Mouse (Mus musculus) adrenal gland, postnatal 14 days (tissue): ENCODE measurements around the gene 2300002M23Rik. TPM values are rescaled to one million over a fixed set of nuclear protein-coding genes. Genes with fewer than 3 reads are reported as not detected.

Source experiments
- DNase-seq: peaks from one replicate; pipeline ENCODE4 v3.0.0; 2021; ENCODE audit warnings: mixed read lengths
- long read RNA-seq, 2 experiments: library from polyadenylated mRNA; stranded (forward); transcript quantifications; one replicate each; pipeline ENCODE4 v2.0.0; 2021
- total RNA-seq: library from RNA; stranded (reverse); gene quantifications from 2 replicates; pipeline ENCODE4 v1.2.3, GENCODE M21; 2021

The 2300002M23Rik gene
- total RNA-seq, result not detected in 2 replicates
- long read RNA-seq, experiment 1, result 0 reads
- long read RNA-seq, experiment 2, result 0 reads

DNA sequence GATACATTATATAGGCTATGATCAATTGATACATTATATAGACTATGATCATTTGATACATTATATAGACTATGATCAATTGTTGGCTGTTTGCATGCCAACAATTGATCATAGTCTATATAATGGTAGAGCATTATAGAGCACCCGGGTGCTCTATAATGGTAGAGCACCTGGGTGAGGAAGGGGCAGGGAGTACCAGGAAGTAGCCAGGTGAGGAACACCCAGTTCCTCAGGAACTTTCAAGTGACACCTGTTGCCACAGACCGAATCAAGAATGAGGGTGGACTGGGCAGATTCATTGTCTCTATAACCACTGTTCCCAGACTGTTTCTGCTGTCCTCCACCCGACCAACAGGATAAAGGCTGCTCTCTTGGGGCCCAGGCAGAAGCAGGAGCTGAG lies at the start of gene 2300002M23Rik:
Gene 2300002M23Rik, plus strand, starts transcription at position 301 of the 400 bp plus-strand sequence.
- no peak for DNase-seq

DNA sequence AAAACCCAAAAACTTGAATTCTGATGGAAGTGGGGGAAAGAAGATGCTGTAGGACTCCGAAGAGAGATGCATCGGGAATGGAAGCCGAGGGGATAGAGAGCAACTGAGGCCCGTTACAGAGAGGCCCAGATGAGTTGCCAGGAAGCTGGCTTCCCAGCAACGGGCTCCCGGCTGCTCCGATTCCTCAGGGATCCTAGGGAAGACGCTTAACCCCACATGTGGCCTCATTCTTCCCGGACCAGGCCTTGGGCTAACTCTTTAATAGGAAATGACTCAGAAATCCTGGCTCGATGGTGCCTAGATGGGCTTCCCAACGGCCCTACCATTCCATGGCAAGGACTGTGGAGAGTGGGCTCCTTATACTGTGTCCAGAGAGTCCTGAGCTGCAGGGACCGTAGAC lies 49.7 kb upstream of the 2300002M23Rik start:
- DNase-seq, result peak; percentile 33

DNA sequence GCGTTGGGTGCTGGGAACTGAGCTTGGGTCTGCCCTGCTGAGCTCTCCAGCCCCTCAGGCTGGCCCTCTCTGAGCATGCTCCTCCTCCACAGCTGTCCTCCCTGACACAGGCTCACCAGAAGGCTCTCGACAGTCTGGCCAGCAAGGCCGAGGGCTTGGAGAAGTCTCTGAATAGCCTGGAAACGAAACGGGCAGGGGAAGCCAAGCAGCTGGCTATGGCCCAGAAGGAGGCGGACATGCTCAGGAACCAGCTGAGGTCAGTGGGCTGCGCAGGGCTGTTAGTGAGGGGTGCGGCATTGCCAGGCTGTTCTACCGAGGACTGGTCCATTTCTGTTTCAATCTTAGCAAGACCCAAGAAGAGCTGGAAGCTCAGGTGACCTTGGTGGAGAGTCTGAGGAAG lies 42.9 kb upstream of the 2300002M23Rik start:
- DNase-seq, result no peak

DNA sequence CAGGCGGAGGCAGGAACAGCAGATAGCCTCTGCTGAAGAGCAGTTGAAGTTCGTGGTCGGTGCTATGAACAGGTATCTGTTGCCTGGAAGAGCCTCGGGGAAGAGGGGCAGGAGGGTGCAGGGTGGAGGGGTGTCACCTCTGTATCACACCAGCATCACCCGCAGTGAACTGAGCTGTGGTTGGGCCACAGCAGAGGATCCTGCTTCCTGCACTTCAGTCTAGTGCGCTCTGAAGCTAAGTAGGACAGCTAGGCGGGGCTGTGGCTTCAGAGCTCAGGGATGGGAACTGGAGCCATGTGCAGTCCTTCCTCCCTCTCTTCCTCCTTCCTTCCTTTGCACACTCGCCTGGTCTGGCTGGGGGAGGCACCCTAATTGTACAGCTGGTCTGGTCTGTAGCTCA lies 40.6 kb upstream of the 2300002M23Rik start:
- DNase-seq, result no peak

DNA sequence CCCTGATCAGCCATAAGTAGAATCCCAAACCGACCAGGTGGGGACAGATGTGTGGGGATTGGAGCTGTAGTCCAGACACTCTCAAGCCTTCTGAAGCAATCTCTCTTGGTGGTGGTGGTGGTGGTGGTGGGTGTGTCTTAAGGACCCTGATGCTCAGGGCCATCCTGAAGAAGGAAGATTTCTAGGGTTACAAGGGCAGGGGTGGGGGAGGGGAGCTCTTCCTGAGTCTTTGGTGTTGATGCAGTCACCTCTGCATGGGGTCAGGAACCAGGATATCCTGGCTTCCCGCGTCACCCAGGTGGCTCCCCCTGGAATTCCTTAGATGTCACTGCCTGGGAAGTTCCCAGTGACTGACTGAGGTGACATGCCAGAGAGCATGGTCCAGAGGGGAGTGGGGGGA lies 34.9 kb upstream of the 2300002M23Rik start:
- no peak for DNase-seq

DNA sequence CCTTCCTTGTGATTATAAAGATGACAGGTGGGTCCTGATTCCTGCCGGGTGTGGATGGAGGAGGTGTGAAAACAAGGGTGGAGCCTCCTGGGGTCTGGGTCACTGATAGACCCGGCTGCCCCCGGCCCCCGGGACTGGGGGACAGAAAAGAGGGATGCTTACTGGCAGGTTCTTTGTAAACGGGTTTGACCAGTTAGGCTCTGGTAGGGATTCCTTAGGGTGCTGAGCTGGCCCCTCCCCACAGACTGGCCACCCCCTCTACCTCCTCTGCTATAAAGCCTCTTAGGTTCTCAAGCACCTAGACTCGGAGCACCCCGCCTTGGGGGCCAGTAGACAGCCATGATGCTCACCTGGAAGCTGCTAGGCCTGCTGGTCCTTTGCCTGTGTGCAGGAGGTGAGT lies 34.3 kb upstream of the 2300002M23Rik start, which contains the start of gene Psors1c2:
Gene Psors1c2, plus strand, starts transcription at position 301 of the 400 bp plus-strand sequence.
- DNase-seq, result no peak

DNA sequence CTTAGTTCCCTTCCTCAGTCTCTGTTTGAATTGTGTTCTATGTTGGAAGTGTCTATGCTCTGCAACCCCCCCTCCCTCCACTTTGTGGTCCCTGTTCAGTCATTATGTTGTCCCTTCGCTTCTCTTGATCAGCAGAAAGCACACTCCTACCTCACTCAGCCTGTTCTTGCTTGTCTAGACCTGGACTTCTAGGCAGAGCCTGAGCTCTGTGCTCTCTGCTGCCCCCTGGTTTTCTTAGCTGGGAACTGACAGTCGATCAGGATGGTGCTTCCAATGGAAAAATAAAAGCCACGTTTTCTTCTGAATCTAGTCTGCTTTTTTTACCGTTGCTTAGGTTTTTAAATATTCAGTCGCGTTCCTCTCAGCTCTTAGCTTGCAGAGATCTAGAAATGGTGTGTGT lies 32.9 kb upstream of the 2300002M23Rik start:
- DNase-seq, result peak; percentile 84

DNA sequence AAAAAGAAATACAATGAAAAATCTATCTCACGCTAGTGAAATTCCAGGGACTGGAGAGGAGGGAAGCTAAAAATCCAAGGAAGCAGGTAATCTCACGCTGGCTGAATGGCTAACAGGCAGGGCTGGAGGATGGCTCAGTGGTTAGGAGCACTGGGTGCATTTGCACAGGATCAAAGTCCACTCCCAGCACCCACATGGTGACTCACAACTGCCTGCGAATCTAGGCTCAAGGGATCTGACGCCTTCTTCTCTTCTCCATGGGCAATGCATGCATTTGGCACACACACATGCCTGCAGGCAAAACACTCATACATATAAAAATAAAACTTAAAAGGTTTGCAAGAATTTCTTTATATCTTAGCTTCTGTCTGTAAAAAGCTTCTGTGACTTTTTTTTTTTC lies 29.8 kb upstream of the 2300002M23Rik start:
- DNase-seq, result no peak

DNA sequence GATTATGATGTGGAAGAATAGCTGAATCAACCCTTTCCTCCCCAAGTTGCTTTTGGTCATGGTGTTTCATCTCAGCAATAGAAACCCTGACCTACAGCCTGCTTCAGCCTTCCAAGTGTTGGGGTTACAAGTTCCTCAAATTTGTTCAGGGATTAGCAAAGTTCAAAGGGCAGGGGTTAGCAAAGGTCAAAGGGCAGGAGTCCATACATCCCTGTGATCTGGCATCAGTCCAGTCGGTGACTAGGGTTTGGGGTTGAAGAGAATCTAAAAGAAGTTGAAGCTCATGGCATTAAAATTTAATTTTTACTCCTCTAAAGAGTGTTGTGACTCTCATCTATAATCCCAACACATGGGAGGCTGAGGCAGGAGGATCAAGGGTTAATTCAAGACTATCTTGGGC lies 28.8 kb upstream of the 2300002M23Rik start:
- no peak for DNase-seq

DNA sequence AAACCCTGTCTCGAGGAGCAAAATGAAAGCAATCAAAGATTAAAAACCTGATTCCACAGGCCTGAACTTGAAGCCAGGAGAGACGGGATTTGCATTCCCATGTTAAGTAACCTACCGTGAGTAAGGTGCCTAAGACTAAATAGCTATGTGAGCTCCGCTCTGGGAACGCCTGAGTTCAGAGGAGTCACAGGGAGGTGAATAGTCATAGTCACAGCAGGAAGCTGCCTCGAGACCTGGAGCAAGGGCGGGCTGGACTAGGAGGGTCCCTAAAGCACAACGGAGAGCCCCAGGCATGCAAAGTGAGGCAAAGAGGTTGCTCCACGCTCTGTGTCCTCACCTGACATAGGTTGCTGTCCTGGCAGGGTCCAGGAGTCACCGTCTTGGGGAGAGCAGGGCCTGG lies 27.7 kb upstream of the 2300002M23Rik start:
- DNase-seq, result no peak

DNA sequence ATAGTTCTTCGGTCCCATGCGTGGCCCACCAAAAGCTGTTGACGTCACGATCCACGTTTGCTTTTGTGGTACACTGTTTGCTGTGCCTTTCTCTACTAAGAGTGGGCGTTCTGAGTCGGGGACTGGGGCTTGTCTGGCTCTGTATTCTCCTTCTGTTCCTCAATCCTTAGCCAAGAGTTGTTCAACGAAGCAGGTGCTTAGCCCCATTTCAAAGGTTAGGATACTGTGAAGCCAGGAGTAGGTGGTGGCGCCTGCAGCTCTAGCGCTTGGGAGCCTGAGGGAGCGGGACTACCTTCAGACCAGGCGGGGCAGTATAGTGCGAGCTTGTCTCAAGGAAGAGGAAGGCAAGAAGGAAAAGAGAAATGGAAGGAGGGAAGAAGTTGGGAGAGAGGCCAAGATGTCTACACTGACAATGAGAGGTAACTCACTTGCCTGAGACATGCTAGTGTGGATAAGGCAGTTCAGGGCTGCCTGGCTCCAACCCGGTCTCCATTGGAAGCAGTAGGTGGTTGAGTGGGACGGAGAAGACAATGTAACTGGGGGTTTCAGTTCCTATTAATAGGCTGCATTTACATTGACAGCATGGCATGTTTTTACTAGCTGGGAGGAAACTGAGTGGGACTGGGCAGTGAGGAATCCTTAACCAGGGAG lies 24.4 kb upstream of the 2300002M23Rik start:
- DNase-seq, result no peak

DNA sequence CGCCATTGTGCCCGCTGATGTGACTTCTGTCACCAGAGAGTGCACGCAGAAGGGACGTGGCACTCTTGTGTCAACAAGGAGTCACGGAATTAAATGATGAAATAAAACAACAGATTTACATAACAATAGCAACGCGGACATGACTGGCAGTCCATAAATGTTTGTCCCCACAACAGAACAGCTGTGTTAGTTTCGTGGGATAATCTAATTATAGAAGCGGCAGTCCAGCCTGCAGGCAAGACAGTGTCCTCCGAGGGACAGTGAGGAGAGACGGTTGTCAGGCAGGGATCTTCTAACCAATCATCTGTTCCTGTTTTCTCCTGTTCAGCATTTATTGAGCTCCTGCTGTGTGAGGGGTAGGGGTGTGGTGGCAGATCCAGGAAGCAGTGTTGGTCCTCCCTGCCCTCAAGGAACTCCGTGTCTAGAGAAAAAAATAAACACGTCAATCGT lies 23.8 kb upstream of the 2300002M23Rik start:
- DNase-seq, result no peak

DNA sequence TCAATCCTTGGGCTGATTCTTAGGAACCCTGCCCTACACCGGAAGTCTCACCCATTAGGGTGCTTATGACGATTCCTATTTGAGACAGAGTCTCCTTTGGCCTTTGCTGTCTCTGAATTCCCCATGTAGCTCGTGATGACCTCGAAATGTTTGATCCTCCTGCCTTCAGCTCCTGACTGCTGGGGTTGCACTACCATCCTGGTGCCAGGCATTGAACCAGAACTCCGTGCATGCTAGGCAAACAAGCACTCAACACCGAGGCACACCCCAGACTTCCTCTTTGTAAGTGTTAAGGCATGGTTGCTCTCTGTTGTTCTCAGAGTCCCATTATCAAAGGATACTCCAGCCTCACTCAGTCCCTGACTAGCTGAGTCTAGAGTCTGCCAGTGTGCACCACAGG lies 23.2 kb upstream of the 2300002M23Rik start:
- no peak for DNase-seq

DNA sequence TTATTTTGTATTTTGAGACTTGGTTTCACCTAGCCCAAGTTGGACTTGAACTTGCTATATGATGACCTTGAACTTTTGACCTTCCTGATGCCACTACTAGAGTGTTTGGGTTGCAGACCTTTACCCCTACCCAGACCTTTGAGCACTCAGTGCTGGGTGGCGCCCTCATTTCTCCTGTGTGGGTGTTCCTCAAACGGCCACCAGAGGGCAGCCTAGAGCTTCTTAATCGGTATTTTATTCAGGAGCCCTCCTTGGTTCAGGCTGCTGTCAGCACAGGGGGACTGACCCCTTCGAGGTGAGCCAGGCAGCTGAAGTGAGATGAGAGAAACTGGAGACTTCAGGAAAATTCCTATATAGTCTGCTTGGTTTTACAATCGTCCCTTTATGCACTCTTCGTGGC lies 22.6 kb upstream of the 2300002M23Rik start:
- DNase-seq, result peak; percentile 75

DNA sequence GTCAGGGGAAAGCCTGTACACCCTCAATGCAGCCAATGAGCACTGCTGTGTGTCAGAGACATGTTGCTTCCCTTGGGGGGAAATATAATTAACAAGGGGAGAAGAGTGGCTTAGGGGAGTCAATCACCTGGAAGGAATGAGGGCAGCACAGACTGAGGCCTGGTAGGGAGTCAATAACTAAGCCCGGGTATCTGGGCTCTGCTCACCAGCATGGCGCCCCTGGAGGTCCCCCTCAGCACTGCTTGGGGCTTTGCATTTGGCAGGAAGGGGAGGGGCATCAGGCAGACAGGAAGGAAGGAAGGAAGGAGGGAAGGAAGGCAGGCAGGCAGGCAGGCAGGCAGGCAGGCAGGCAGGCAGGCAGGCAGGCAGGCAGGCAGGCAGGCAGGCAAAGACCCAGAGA lies 19.8 kb upstream of the 2300002M23Rik start:
- no peak for DNase-seq

DNA sequence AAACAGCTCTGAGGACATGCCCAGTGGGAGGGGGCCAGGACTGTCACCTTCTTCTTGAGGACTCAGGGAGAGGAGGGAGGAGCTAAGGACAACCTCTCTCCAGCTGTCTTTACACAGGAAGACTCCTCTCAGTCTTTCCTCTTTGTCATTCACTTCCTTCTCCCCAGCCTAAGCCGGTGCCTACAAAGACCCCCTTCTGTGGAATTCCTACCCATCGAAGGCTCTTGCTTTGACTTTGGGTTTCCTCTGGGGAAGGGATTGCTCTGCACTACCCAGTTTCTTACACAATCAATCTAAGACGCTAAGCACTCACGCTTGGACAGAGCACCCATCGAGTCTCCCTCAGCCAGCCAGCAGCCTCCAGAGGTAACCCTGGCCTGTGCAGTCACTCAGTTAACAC lies 18.6 kb upstream of the 2300002M23Rik start:
- DNase-seq, result no peak

DNA sequence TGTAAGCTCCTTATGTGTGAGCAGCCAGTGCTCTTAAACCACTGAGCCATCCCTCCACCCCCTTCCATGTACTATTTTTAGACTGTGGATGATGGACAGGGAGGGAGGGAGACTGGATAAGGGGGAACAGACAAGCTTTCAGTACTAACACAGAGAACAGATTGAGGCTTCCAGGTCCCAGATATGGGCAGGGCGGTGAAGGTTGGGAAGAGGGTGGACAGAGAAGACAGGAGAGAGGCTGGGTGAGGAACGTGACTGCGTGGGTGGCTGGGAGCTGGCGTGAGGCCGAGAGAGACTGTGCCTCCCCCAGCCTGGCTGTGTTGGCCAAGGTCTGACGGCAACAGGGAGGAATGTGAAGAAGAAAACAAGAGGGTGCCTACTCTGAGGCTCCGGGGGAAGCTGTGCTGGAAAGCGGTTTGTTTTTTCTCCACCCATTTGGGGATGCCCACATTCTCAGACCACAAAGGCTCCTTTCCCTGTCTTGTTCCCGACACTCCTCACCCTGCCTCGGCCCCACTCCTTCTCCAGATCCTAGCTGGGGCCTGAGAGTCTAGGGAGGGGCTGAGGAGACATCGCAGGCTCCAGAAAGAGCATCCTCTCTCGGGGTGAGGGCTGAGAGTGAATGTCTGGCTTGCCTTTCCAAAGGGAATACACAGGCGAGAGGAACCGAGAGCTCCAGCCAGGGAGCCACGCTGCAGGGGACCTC lies 17.7 kb upstream of the 2300002M23Rik start:
- peak; percentile 91 for DNase-seq

DNA sequence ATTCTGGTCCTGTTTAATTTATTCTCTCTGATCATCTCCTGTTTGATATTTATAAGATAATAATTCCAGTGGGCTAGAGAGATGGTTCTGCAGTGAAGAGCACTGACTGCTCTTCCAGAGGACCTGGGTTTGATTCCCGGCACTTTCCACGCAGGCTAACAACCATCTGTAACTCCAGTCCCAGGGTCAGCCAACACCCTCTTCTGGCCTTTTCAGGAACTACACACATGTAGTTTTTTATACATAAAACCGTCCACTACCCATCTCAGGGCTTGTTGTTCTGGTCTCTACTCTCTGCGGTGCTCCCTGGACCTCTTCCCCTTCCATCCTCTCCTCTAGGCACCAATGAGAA lies 17.1 kb upstream of the 2300002M23Rik start:
- no peak for DNase-seq

DNA sequence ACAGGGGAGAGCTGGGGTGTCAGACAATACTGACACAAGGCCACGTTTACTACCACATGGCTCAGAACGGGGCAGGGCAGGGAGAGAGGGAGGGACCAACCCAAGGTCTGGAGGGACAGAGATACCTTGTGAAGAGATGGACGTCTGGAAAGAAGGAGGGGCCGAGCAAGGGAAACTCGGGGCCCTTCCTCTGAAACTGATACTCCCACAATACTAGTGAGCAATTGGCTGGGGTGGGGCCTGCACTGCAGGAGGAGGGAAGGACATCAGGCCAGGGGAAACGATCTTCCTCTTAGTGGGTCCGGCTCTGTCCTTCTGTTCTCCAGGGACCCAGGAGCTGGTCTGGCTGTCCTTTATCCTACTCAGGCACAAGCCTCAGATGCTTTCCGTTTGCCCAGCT lies 16.4 kb upstream of the 2300002M23Rik start:
- peak; percentile 56 for DNase-seq

DNA sequence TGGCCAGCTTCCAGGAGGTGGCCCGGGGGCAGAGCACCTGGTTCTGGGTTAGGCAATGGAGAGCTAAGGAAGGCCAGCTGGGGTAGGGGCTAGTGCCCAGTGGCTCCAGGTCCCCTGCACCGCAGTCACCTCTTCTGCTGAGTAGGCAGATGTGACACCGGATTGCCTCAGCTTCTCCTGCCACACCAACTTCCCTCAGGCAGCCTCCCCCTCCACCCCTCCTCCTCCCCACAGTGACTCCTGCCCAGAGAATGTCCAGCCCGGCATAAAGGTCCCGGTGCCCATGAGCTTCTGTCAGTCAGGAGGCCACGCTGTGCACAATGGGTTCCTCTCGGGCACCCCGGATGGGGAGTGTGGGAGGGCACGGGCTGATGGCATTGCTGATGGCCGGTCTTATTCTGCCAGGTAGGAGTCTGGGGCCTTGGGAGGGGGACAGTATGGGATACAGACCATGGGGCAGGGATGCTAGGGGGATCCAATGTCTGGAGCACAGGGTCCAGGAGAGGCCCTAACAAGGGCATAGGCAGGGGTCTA lies 15.3 kb upstream of the 2300002M23Rik start, which contains the start of gene Cdsn:
Gene Cdsn, plus strand, starts transcription at position 248 of the 534 bp plus-strand sequence.
- peak; percentile 74 for DNase-seq

DNA sequence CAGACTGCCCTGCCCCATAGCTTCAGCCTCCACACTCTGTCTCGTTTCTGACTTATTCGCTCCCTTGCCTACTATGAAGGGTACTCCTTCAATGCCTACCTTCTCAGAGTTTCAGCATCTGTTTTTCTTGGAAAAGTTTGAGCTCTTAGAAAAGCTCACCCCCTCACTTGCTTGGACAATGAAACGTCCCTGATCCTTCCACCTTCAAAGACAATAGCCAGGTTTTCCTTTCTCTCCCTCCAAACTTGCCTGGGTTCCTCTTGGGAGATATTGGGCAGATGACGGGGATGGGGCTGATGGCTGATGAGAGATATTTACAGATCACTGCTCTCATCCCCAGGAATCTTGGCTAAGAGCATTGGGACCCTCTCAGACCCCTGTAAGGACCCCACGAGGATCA lies 12.9 kb upstream of the 2300002M23Rik start:
- DNase-seq, result no peak

DNA sequence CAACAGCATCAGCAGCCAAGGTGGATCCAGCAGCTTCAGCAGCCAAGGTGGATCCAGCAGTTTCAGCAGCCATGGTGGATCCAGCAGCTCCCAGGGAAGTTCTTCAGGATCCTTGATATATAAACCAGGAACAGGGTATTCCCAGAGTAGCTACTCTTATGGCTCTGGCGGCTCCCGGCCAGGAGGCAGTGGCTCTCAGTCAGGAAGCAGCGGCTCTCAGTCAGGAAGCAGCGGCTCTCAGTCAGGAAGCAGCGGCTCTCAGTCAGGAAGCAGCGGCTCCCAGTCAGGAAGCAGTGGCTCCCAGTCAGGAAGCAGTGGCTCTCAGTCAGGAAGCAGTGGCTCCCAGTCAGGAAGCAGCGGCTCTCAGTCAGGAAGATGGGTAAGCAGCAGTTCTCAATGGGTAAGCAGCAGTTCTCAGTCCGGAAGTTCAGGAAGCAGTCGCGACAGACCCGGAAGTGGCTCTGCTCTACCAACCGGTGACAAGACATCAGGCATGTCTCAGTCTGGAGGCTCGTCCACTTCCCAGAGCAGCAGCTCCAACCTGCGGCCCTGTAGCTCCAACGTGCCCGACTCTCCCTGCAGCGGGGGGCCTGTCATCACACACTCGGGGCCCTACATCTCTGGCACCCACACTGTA lies 12.4 kb upstream of the 2300002M23Rik start:
- no peak for DNase-seq

DNA sequence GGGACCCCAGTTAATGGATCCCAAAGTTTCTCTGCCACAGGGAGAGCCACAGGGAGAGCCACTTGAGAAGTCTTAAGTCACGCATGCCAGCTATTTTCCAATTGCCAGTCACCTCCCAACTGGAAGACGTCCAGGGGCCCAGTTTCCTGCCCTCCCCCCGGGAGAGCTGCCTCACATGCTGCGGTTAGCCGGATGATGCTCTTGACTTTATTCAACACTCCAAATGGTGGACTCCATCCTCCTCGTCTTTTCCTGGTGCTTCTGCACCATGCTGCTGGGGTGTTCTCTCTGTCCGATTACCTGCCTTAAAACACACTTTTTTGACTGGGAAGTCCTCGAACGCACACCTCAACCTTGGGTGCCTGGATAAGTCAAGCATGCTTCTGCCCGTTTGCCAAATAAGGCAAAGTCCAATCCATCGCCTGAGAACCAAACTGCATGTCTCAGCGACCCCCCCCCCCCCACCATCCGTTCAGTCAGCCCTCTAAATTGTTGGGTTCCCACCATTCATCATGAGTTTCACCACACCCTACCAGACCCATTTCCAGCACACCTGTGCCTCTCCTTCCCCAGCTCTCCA lies 11.0 kb upstream of the 2300002M23Rik start:
- no peak for DNase-seq
